Mouse (Mus musculus) lung, embryonic 15.5 days (tissue): ENCODE results near the gene Rnf32. TPM values are rescaled to one million over a fixed set of nuclear protein-coding genes. Genes with fewer than 3 reads are reported as not detected.

Source experiments
- ATAC-seq: fragments of 200-750 bp; cut with Nextera tagmentation; 2 replicates; pipeline ENCODE4 v1.8.0; 2017; ENCODE audit warnings: moderate number of reproducible peaks, borderline replicate concordance; ENCODE audit not compliant: low FRiP score, low TSS enrichment; ENCODE audit errors: extremely low read depth
- H3K27ac ChIP-seq: fragments of 300-500 bp; sonication (generic); 2 replicates; pipeline ENCODE4 v1.5.1; 2015; ENCODE audit warnings: moderate library complexity, mild to moderate bottlenecking, inconsistent platforms
- H3K27me3 ChIP-seq: fragments of 300-500 bp; sonication (generic); 2 replicates; pipeline ENCODE4 v1.6.1; 2015; ENCODE audit warnings: inconsistent platforms
- H3K36me3 ChIP-seq: fragments of 300-500 bp; sonication (generic); 2 replicates; pipeline ENCODE4 v1.6.1; 2015; ENCODE audit warnings: inconsistent platforms
- H3K4me1 ChIP-seq: fragments of 300-500 bp; sonication (generic); 2 replicates; pipeline ENCODE4 v1.6.1; 2015; ENCODE audit warnings: inconsistent platforms
- H3K4me2 ChIP-seq: fragments of 300-500 bp; sonication (generic); 2 replicates; pipeline ENCODE4 v1.6.1; 2015; ENCODE audit warnings: inconsistent platforms, mild to moderate bottlenecking, moderate library complexity
- H3K4me3 ChIP-seq: fragments of 300-500 bp; sonication (generic); 2 replicates; pipeline ENCODE4 v1.5.1; 2015; ENCODE audit warnings: mild to moderate bottlenecking, inconsistent platforms
- H3K9ac ChIP-seq: fragments of 300-500 bp; sonication (generic); 2 replicates; pipeline ENCODE4 v1.6.1; 2015; ENCODE audit warnings: inconsistent platforms
- H3K9me3 ChIP-seq: fragments of 300-500 bp; sonication (generic); 2 replicates; pipeline ENCODE4 v1.6.1; 2016; ENCODE audit warnings: inconsistent platforms
- WGBS: fragments of 180-500 bp; shearing (Covaris S2); methylation state at CpG from one replicate; pipeline ENCODE4 v1.1.7; 2015; 5-methylcytosine and 5-hydroxymethylcytosine counted together
- polyA plus RNA-seq: library from polyadenylated mRNA; unstranded; fragments of >200 nt; fragmentation: Nextera tagmentation; extraction: Ambion mirVana; gene quantifications from 2 replicates; pipeline ENCODE4 v1.2.1, GENCODE M21; 2015

The Rnf32 gene
- polyA plus RNA-seq: 5.7 TPM in 2 replicates

DNA sequence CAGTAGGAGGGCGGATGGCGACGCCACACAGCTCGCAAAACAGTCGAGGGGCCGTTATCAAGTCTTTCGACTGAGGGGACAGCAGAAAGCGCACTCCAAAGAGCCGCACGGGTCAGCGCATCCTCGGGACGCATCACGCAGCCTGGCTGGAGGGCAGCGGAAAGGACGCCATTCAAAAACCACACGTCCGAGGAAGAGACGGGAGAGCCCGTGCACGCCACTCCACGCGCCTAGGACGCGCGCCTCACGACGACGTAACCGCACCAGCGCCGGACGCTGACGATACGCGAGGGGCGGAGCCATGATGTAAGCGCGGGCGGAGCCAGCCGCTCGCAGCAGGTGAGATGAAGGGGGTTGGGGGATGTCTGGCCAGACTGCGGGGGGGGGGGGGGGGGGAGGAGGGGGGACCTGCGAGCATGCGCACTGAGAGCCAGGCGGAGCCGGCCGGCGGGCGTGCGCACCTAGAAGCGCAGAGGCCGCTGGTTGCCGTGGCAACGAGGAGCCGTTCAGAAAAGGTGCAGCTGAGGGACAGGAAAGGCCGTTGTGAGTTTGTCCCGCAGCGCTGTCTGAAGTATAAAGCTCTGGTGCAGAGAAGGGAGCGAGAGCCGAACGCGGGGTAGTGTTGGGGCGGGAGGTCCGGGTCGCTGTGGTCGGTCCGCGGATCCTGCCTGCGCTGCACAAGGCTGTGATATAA, at the start of gene Rnf32:
TSS of gene Rnf32 (plus strand) at position 423 of the 694 bp plus-strand sequence.
- Histone ChIP-seq H3K4me3 (peak within 1 kb of the TSS; percentile 61), H3K27me3 (no peaks in the 10 kb centered on the region), H3K9ac (peak within 1 kb of the TSS; percentile 69), H3K27ac (peak within 1 kb of the TSS; percentile 81), H3K9me3 (no peaks in the 10 kb centered on the region), H3K36me3 (no peaks in the 10 kb centered on the region), H3K4me1 (peaks cover 5% of the 10 kb centered on the region; the same call in 1 of the 2 replicates), H3K4me2 (peak within 1 kb of the TSS; percentile 84)
- under 1% methylated on average over 66 of the region's 70 CpGs for WGBS
- ATAC-seq: peak; percentile 97

GRCm38 (mm10) chr5:29150146-29150545, 45.6 kb upstream of the Rnf32 start:
- WGBS: 29% methylated on average over 4 of the region's 4 CpGs
- Histone ChIP-seq H3K9me3 (no peaks in the 10 kb centered on the region), H3K9ac (no peak overlapping the region), H3K27me3 (no peaks in the 10 kb centered on the region), H3K4me1 (no peaks in the 10 kb centered on the region), H3K4me3 (no peak overlapping the region), H3K36me3 (no peaks in the 10 kb centered on the region), H3K4me2 (no peak overlapping the region), H3K27ac (no peak overlapping the region)
- ATAC-seq: no peak

DNA sequence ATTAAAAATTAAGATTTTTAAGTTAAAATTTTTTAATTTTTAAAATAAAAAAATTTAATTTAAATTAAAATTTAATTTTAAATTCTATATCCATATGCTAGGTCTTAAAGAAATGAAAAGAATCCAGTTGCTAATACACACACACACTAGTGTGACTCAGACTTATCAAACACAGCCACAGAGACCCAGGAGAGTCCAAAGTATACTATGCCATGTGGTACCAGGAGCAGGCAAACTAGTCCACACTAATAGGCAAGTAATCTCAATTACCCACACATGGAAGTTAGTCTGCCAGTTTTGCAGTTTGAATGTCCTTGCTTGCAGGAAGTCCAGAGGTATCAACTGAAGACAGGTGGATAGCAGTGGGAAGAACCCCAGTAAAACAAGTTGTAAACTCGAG, 35.9 kb upstream of the Rnf32 start:
- Histone ChIP-seq H3K9me3 (no peaks in the 10 kb centered on the region), H3K9ac (no peak overlapping the region), H3K4me3 (no peak overlapping the region), H3K27ac (no peak overlapping the region), H3K27me3 (no peaks in the 10 kb centered on the region), H3K4me2 (no peak overlapping the region), H3K4me1 (no peaks in the 10 kb centered on the region), H3K36me3 (no peaks in the 10 kb centered on the region)
- no peak for ATAC-seq
- 45% methylated on average over 1 of the region's 1 CpGs for WGBS

DNA sequence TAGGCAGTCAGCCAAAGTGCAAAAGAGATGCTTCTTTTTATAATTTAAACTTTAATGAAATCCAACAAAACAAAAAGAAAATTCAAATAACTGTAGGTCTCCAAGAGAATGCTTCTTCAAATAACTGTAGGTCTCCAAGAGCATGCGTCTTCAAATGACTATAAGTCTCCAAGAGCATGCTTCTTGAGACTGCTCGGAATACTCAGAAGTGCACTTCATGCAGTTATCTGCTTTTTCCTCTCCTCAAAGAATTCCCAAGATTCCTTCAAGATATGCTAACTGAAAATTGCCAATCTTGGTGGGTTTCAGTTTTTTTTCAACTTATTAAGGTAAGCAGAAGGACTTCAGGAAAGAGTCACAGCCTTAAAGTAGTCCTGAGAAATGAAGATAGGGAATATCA, 28.8 kb upstream of the Rnf32 start:
- H3K36me3 ChIP-seq: no peaks in the 10 kb centered on the region
- no peaks in the 10 kb centered on the region for H3K27me3 ChIP-seq
- no peak overlapping the region for H3K4me2 ChIP-seq
- H3K9ac ChIP-seq: no peak overlapping the region
- 0 out of 2 replicates have a peak, but pooled peaks cover 6% of the 10 kb centered on the region for H3K4me1 ChIP-seq
- H3K27ac ChIP-seq: peak overlapping the region; percentile 59
- no peaks in the 10 kb centered on the region for H3K9me3 ChIP-seq
- H3K4me3 ChIP-seq: no peak overlapping the region
- ATAC-seq: no peak
- WGBS: 47% methylated on average over 2 of the region's 2 CpGs

DNA sequence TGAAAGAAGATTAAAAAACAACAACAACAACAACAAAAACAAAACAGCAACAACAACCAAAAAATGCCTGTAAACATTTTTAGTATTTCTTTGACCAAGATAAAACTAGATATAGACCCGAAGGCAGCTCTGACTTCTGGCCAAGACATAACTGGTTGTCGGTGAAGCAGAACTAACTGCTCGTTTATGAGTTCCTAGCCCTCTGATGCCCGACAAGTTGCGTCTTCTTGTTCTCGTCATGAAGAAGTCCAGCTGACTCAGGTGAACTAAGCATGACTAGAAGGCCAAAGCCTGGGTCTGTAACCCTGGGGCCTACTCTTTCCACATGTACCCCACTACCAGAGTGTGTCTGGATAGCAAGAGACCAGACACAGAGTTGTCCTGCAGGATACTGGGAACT, 25.6 kb upstream of the Rnf32 start:
- 84% methylated on average over 6 of the region's 6 CpGs for WGBS
- Histone ChIP-seq H3K27ac (no peak overlapping the region), H3K4me3 (no peak overlapping the region), H3K36me3 (no peaks in the 10 kb centered on the region), H3K9me3 (no peaks in the 10 kb centered on the region), H3K4me2 (no peak overlapping the region), H3K9ac (no peak overlapping the region), H3K4me1 (0 out of 2 replicates have a peak, but pooled peaks cover 6% of the 10 kb centered on the region), H3K27me3 (no peaks in the 10 kb centered on the region)
- no peak for ATAC-seq

- Histone ChIP-seq H3K9ac (no peak overlapping the region), H3K9me3 (no peaks in the 10 kb centered on the region), H3K4me2 (no peak overlapping the region), H3K27ac (no peak overlapping the region), H3K4me3 (no peak overlapping the region), H3K4me1 (0 out of 2 replicates have a peak, but pooled peaks cover 6% of the 10 kb centered on the region), H3K27me3 (no peaks in the 10 kb centered on the region), H3K36me3 (no peaks in the 10 kb centered on the region)
- no peak for ATAC-seq
Measured at GRCm38 (mm10) chr5:29171165-29171564, 24.6 kb upstream of the Rnf32 start.

GRCm38 (mm10) chr5:29186798-29187197, 9.0 kb upstream of the Rnf32 start:
- Histone ChIP-seq H3K4me1 (peaks cover 13% of the 10 kb centered on the region; the same call in 1 of the 2 replicates), H3K27me3 (no peaks in the 10 kb centered on the region), H3K36me3 (no peaks in the 10 kb centered on the region), H3K4me3 (no peak overlapping the region), H3K9me3 (no peaks in the 10 kb centered on the region), H3K4me2 (no peak overlapping the region), H3K27ac (no peak overlapping the region), H3K9ac (no peak overlapping the region)
- no peak for ATAC-seq
- 60% methylated on average over 5 of the region's 5 CpGs for WGBS

DNA sequence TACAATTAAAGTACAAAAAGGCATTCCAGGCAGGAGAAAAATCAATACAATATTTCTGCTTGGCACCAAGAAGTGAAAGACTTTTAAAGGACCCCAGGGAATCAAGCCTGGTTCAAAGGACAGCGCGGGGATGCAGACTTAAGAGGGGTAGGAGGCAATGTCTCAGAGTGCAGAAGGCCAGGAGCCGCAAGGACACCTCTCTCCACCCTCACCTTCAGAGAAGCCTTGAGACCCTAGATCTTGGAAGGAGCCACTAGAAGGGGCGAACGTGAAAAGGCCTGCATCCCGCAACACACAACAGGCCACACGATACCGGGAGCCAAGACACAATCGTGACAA, 592 bp upstream of the Rnf32 start:
- Histone ChIP-seq H3K9me3 (no peaks in the 10 kb centered on the region), H3K27ac (peak overlapping the region; percentile 81), H3K4me1 (peaks cover 5% of the 10 kb centered on the region; the same call in 1 of the 2 replicates), H3K36me3 (no peaks in the 10 kb centered on the region), H3K27me3 (no peaks in the 10 kb centered on the region), H3K4me3 (peak overlapping the region; percentile 61), H3K9ac (peak overlapping the region; percentile 69), H3K4me2 (peak overlapping the region; percentile 84)
- 6% methylated on average over 9 of the region's 9 CpGs for WGBS
- ATAC-seq: peak; percentile 48; the same call in 1 of the 2 replicates

- Histone ChIP-seq H3K9me3 (no peaks in the 10 kb centered on the region), H3K4me2 (peak overlapping the region; percentile 84), H3K4me3 (peak overlapping the region; percentile 61), H3K36me3 (no peaks in the 10 kb centered on the region), H3K9ac (peak overlapping the region; percentile 53), H3K4me1 (peaks cover 5% of the 10 kb centered on the region; the same call in 1 of the 2 replicates), H3K27ac (peak overlapping the region; percentile 59; the same call in 1 of the 2 replicates), H3K27me3 (no peaks in the 10 kb centered on the region)
- WGBS: 7% methylated on average over 12 of the region's 12 CpGs
- no peak for ATAC-seq
Measured at GRCm38 (mm10) chr5:29196264-29196658, 469 bp downstream of the Rnf32 start.

GRCm38 (mm10) chr5:29197187-29197586, 1.4 kb downstream of the Rnf32 start:
- H3K36me3 ChIP-seq: no peaks in the 10 kb centered on the region
- no peak overlapping the region for H3K9ac ChIP-seq
- no peak overlapping the region for H3K4me2 ChIP-seq
- no peaks in the 10 kb centered on the region for H3K9me3 ChIP-seq
- ATAC-seq: no peak
- no peaks in the 10 kb centered on the region for H3K27me3 ChIP-seq
- no peak overlapping the region for H3K4me3 ChIP-seq
- no peak overlapping the region for H3K27ac ChIP-seq
- 79% methylated on average over 4 of the region's 4 CpGs for WGBS
- peaks cover 5% of the 10 kb centered on the region; the same call in 1 of the 2 replicates for H3K4me1 ChIP-seq

DNA sequence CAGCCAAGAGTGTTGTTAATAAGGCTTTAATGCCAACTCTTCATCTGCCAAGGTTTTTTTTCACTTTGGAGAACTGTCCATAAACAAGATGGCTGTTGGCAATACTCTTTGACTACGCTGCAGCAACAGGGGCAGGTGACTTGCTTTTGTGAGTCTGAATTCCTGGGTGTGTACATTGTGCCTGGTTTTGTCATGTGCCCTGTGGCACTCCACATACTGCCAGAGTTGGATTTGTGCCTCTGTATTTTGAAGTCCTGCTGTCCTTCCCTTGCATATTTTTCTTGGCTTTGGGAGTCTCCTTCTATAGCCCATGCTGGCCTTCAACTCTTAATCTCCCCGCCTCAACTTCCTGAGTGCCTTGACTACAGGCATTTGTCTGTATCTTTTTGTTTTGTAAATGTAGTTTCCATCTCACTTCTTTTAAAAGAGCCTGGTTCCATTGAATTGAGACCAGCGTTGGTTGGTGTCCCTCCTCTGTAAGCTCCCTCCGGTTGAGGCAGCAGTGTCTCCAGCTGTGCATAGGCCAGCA, 3.2 kb downstream of the Rnf32 start:
- Histone ChIP-seq H3K9ac (no peak overlapping the region), H3K9me3 (no peaks in the 10 kb centered on the region), H3K36me3 (no peaks in the 10 kb centered on the region), H3K4me2 (no peak overlapping the region), H3K4me1 (peaks cover 5% of the 10 kb centered on the region; the same call in 1 of the 2 replicates), H3K27me3 (no peaks in the 10 kb centered on the region), H3K4me3 (no peak overlapping the region), H3K27ac (no peak overlapping the region)
- ATAC-seq: no peak
- 77% methylated on average over 4 of the region's 4 CpGs for WGBS

DNA sequence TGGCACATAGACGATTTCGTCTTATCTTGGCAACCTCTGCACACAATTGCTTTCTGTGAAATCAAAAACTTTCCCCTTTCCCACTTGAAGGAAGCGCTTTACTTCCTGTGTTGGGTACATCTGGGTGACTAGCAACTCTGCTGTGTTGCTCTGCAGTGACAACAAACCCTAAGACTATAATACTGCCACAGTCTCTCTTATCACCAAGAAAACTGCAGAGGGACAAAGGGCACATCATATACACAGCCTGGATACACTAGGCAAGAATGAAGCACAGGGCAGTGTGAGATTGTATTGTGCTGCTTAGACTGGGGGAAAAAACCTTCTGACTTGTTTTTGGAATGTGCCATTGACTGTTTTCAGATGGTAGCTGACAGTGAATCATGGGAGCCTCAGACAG, 4.1 kb downstream of the Rnf32 start:
- no peak overlapping the region for H3K27ac ChIP-seq
- H3K4me3 ChIP-seq: no peak overlapping the region
- H3K9ac ChIP-seq: no peak overlapping the region
- no peak for ATAC-seq
- no peaks in the 10 kb centered on the region for H3K9me3 ChIP-seq
- no peak overlapping the region for H3K4me2 ChIP-seq
- no peaks in the 10 kb centered on the region for H3K36me3 ChIP-seq
- H3K27me3 ChIP-seq: no peaks in the 10 kb centered on the region
- H3K4me1 ChIP-seq: peaks cover 5% of the 10 kb centered on the region; the same call in 1 of the 2 replicates
- 60% methylated on average over 3 of the region's 3 CpGs for WGBS
